Mouse (Mus musculus) limb, embryonic 13.5 days (tissue): ENCODE measurements at regions not wholly inside any gene's neighbourhood (a gene's known extent, or its start where the extent isn't known, plus 50 kb on each side); places are given as distances from the start of the nearest gene placed in this dataset.

Experiments used
- ATAC-seq: fragments of 200-750 bp; cut with Nextera tagmentation; 2 replicates; pipeline ENCODE4 v1.8.0; 2017; ENCODE audit warnings: low read depth, moderate number of reproducible peaks, moderate TSS enrichment; ENCODE audit not compliant: low FRiP score
- H3K27ac ChIP-seq: fragments of 300-500 bp; sonication (generic); 2 replicates; pipeline ENCODE4 v1.5.1; 2015; ENCODE audit warnings: inconsistent platforms, mild to moderate bottlenecking, moderate library complexity
- H3K27me3 ChIP-seq: fragments of 300-500 bp; sonication (generic); 2 replicates; pipeline ENCODE4 v1.6.1; 2015; ENCODE audit warnings: mild to moderate bottlenecking, inconsistent platforms
- H3K36me3 ChIP-seq: fragments of 300-500 bp; sonication (generic); 2 replicates; pipeline ENCODE4 v1.6.1; 2015; ENCODE audit warnings: inconsistent platforms, mild to moderate bottlenecking, moderate library complexity
- H3K4me1 ChIP-seq: fragments of 300-500 bp; sonication (generic); 2 replicates; pipeline ENCODE4 v1.6.1; 2015; ENCODE audit warnings: inconsistent platforms
- H3K4me2 ChIP-seq: fragments of 300-500 bp; sonication (generic); replicated peaks from 2 replicates; pipeline ENCODE4 v1.6.1; 2015; ENCODE audit warnings: inconsistent platforms, mild to moderate bottlenecking, moderate library complexity
- H3K4me3 ChIP-seq: fragments of 300-500 bp; sonication (generic); 2 replicates; pipeline ENCODE4 v1.5.1; 2015; ENCODE audit warnings: moderate library complexity, mild to moderate bottlenecking, inconsistent platforms
- H3K9ac ChIP-seq: fragments of 300-500 bp; sonication (generic); 2 replicates; pipeline ENCODE4 v1.6.1; 2015; ENCODE audit warnings: mild to moderate bottlenecking, inconsistent platforms
- H3K9me3 ChIP-seq: fragments of 300-500 bp; sonication (generic); 2 replicates; pipeline ENCODE4 v1.6.1; 2016; ENCODE audit warnings: inconsistent platforms
- WGBS: fragments of 180-500 bp; shearing (Covaris S2); methylation state at CpG from one replicate; pipeline ENCODE4 v1.1.7; 2015; 5-methylcytosine and 5-hydroxymethylcytosine counted together

- 70% methylated on average over 11 of the region's 11 CpGs for WGBS
- no peak overlapping the region for H3K27ac ChIP-seq
- no peak for ATAC-seq
- H3K36me3 ChIP-seq: no peaks in the 10 kb centered on the region
- H3K4me1 ChIP-seq: peaks cover 13% of the 10 kb centered on the region
- H3K4me3 ChIP-seq: no peak overlapping the region
- H3K9ac ChIP-seq: no peak overlapping the region
- 0 out of 2 replicates have a peak, but pooled peaks cover 4% of the 10 kb centered on the region for H3K27me3 ChIP-seq
- no peaks in the 10 kb centered on the region for H3K9me3 ChIP-seq
- no peak overlapping the region for H3K4me2 ChIP-seq
These were observed 102.3 kb upstream of the Lhx1 start for GRCm38 (mm10) chr11:84627685-84628084.

DNA sequence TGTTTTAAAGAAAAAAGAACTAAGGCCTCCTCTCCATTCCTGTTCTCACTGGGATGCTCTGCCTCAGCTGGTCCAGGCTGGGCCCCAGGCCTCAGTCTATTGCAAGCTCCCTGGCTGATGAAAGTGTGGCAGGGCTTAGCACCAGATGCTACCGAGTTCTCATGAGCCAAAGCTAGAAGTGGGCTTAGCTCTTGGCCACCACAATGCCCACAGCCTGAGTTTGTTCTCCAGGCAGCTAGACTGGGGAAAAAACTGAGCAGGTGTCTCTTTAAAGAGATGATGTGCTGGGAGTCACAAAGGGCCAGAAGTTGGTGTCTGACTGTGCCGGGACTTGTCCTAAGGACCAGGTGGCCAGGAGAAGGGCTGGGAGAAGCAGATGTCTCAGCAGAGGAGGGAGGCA, 101.9 kb upstream of the Lhx1 start:
- Histone ChIP-seq H3K27ac (no peak overlapping the region), H3K4me3 (no peak overlapping the region), H3K4me2 (no peak overlapping the region), H3K9ac (no peak overlapping the region), H3K9me3 (no peaks in the 10 kb centered on the region), H3K27me3 (0 out of 2 replicates have a peak, but pooled peaks cover 4% of the 10 kb centered on the region), H3K36me3 (no peaks in the 10 kb centered on the region), H3K4me1 (peaks cover 13% of the 10 kb centered on the region)
- WGBS: 59% methylated on average over 2 of the region's 2 CpGs
- no peak for ATAC-seq

- H3K27me3 ChIP-seq: no peaks in the 10 kb centered on the region
- peaks cover 13% of the 10 kb centered on the region for H3K4me1 ChIP-seq
- WGBS: 2% methylated on average over 5 of the region's 5 CpGs
- no peak overlapping the region for H3K4me3 ChIP-seq
- no peaks in the 10 kb centered on the region for H3K36me3 ChIP-seq
- H3K27ac ChIP-seq: no peak overlapping the region
- no peak overlapping the region for H3K9ac ChIP-seq
- ATAC-seq: no peak
- H3K4me2 ChIP-seq: no peak overlapping the region
- H3K9me3 ChIP-seq: no peaks in the 10 kb centered on the region
These were observed 98.8 kb upstream of the Lhx1 start for GRCm38 (mm10) chr11:84624100-84624499.

DNA sequence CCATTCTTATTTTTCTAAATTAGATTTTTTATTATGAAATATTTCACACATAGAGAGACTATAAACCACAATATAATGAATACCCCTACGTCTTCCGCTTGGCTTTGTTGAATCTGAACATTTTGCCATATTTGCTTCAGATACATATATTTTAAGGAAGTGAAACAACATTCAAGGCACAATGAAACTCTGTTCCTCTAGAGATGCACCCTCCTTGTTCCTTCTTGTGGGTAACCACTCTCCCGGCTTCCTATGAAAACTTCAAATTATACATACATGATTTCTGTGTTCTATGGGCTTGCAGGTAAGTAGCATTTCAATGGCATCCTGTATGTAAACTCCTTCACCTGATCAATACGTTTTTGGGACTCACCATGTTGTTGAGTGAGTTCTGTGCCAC, 94.4 kb upstream of the Lhx1 start:
- H3K4me1 ChIP-seq: 0 out of 2 replicates have a peak, but pooled peaks cover under 1% of the 10 kb centered on the region
- no peak overlapping the region for H3K4me2 ChIP-seq
- WGBS: 87% methylated on average over 4 of the region's 4 CpGs
- no peaks in the 10 kb centered on the region for H3K27me3 ChIP-seq
- H3K36me3 ChIP-seq: no peaks in the 10 kb centered on the region
- H3K9ac ChIP-seq: no peak overlapping the region
- no peaks in the 10 kb centered on the region for H3K9me3 ChIP-seq
- H3K4me3 ChIP-seq: no peak overlapping the region
- ATAC-seq: no peak
- no peak overlapping the region for H3K27ac ChIP-seq

DNA sequence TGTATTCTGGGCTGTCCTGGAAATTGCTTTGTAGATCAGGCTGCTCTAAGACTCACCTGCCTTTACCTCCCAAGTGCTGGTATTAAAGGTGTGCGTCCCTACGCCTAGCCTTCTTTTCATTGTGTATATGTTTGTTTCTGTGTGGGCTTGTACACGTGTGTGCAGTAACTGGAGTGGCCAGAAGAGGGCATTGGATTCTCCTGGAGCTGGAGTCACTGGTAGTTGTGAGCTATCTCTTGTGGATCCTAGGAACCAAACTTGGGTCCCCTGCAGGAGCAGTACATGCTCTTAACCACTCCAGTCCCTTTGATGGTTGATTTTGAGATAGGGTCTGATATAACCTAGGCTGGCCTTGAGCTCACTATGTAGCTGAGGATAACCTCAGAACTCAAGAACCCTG, 93.2 kb upstream of the Lhx1 start:
- WGBS: 87% methylated on average over 3 of the region's 3 CpGs
- Histone ChIP-seq H3K4me1 (no peaks in the 10 kb centered on the region), H3K27ac (no peak overlapping the region), H3K9ac (no peak overlapping the region), H3K4me2 (no peak overlapping the region), H3K9me3 (no peaks in the 10 kb centered on the region), H3K36me3 (no peaks in the 10 kb centered on the region), H3K4me3 (no peak overlapping the region), H3K27me3 (no peaks in the 10 kb centered on the region)
- ATAC-seq: no peak

DNA sequence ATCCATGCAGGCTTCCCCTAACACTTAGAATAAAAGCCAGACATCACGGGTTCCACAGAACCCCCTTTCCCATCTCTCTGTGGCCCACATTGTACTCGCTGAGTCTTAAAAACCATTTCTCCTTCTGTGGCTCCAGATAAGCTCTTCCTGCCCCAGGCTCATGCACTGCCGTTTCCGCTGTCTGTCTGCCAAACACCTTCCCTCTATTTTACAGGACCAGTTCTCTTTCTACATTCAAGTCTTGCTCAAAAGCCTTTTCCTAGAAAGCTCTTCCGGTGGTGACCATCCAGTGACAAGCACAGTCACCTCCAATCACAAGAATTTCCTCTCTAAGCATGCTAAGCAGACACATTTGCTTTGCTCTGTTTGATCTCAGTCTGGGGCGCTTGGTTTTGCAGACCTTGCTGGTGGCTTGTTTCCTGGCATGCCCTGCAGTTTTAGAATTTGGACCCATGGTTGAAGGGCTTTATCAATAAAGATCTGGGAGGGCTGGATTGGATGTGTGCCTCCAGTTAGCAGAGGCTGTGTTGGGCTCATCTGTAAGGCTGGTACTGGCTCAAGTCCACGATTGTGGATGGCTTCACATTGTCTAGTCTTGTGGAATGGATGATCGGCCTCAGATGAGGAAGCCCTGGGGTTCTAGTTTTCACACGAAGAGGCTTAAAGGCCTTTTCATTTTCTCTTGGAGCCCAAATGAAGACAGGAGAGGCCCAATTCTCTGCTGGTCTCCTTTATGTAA, 87.8 kb upstream of the Lhx1 start:
- H3K4me1 ChIP-seq: no peaks in the 10 kb centered on the region
- no peak for ATAC-seq
- H3K9me3 ChIP-seq: no peaks in the 10 kb centered on the region
- no peak overlapping the region for H3K4me3 ChIP-seq
- WGBS: 68% methylated on average over 9 of the region's 9 CpGs
- H3K27ac ChIP-seq: no peak overlapping the region
- no peaks in the 10 kb centered on the region for H3K36me3 ChIP-seq
- H3K27me3 ChIP-seq: peaks cover 12% of the 10 kb centered on the region; the same call in 1 of the 2 replicates
- no peak overlapping the region for H3K4me2 ChIP-seq
- H3K9ac ChIP-seq: no peak overlapping the region

GRCm38 (mm10) chr11:84611625-84611879, 86.2 kb upstream of the Lhx1 start:
- Histone ChIP-seq H3K27ac (no peak overlapping the region), H3K9me3 (no peaks in the 10 kb centered on the region), H3K9ac (no peak overlapping the region), H3K4me1 (no peaks in the 10 kb centered on the region), H3K4me2 (no peak overlapping the region), H3K4me3 (no peak overlapping the region), H3K36me3 (no peaks in the 10 kb centered on the region), H3K27me3 (peaks cover 26% of the 10 kb centered on the region)
- ATAC-seq: no peak
- WGBS: 45% methylated on average over 4 of the region's 4 CpGs

DNA sequence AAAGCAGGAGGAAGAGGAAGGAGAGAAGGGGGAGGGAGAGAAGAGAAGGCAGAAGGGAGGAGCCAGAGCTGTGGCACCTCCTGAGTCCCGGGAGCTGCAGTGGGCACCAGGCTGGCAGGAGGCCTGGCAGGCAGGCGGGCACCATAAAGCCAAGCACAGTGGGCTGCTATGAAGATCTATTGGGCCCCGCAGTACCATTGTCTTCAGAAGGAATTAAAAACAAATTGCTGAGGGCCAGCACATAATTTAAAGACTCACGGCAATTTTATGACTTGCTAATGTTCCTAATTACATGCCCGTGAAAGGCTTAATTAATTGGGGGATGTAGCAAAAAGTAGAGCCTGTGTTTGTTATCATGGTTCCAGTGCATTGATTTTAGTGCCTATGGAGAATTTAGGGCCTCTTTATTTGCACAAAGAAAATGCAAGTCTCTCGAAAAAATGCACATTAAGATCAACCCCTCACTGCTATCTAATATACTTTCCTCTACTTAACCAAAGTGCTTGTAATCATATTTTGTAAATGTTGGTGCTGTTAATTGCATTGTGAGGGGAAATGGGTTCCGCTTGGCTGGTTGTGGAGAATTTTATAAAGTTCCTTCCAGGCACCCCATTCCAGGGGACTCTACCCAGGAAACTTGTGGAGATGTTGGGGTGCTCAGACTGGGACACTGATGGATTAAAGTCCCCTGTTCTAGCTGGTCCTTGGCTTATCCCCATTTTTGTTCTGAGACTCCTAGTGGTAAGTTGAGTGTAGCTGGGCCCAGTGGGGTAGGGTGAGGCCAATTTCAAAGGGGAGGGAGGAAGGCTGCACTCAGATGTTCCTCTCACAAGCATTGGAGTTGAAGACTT, 85.7 kb upstream of the Lhx1 start:
- Histone ChIP-seq H3K27me3 (peaks cover 31% of the 10 kb centered on the region), H3K4me3 (no peak overlapping the region), H3K4me1 (no peaks in the 10 kb centered on the region), H3K27ac (no peak overlapping the region), H3K9me3 (no peaks in the 10 kb centered on the region), H3K9ac (no peak overlapping the region), H3K36me3 (no peaks in the 10 kb centered on the region), H3K4me2 (no peak overlapping the region)
- ATAC-seq: no peak
- WGBS: 29% methylated on average over 7 of the region's 7 CpGs

GRCm38 (mm10) chr11:84604781-84605180, 79.4 kb upstream of the Lhx1 start:
- H3K4me1 ChIP-seq: peaks cover 9% of the 10 kb centered on the region
- H3K4me2 ChIP-seq: no peak overlapping the region
- H3K9ac ChIP-seq: no peak overlapping the region
- 2% methylated on average over 6 of the region's 6 CpGs for WGBS
- H3K4me3 ChIP-seq: no peak overlapping the region
- H3K27me3 ChIP-seq: peaks cover 49% of the 10 kb centered on the region
- no peaks in the 10 kb centered on the region for H3K36me3 ChIP-seq
- H3K9me3 ChIP-seq: no peaks in the 10 kb centered on the region
- no peak for ATAC-seq
- H3K27ac ChIP-seq: no peak overlapping the region

DNA sequence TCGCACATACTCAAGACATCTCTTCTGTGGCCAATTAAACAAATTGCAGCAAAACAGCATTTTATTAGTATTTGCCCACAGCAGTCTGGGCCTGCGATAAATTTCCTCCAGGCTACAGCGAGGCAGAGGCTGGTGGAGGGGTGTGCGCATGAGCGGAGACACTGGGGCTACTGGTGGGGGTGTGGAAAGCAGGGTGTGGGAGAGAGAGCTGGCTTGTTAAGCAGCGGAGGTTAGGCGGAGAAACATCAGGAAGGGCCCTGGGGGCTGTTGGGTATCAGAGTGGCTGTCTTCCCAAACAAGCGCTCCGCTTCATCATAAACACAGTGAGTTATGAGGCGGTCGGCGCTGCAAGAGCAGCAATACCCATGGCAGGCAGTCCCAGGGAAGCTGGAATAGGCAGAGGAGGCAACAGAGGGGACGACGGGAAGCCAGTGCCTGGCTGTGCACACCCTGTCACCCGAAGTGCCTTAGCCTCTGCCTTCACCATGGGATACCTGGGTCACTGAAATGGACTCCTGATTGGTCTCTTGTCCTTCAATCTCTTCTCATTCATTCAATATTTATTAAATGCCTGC, 74.0 kb upstream of the Lhx1 start:
- no peaks in the 10 kb centered on the region for H3K36me3 ChIP-seq
- H3K4me1 ChIP-seq: peaks cover 49% of the 10 kb centered on the region
- H3K9me3 ChIP-seq: no peaks in the 10 kb centered on the region
- H3K27me3 ChIP-seq: peaks cover 33% of the 10 kb centered on the region
- no peak overlapping the region for H3K27ac ChIP-seq
- H3K4me3 ChIP-seq: peak overlapping the region; percentile 24
- peak; percentile 57; the same call in 1 of the 2 replicates for ATAC-seq
- 0 out of 2 replicates have a peak overlapping the region, but pooled peaks have one; percentile 31 for H3K9ac ChIP-seq
- WGBS: 15% methylated on average over 15 of the region's 15 CpGs
- H3K4me2 ChIP-seq: peak overlapping the region; percentile 60

DNA sequence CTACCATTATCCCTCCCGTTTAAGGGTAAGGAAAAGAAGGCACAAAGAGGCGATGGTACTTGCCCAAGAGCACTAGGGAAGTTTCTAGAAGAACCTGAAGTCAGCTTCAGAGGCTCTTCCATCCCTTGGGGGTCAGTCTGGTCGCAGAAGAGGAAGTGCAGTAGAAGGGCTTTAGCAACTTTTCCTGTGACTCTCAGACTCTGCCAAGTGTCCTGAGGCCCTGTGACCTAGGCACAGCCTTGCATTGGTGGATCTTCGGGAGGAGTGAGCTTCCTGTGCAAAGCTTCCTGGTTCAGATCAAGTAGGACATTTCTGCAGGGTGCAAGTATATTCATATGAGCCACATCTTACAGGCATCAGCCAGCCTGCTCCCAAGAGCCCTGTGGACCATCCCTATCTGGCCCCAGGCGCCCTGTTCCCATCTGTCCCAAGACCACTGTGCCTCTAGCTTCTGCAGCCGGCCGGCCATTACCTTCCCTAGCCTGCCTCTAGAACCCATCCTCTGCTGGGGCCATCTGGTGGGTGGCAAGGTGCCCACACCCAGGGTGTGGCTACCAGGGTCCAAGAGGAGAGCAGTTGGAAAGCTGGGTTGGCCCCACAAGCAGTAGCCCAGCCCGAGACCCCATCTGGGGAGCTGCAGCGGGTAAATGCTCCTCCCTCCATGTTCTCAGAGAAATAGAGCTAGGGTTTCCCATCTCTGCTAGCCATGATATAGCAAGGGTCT, 72.4 kb upstream of the Lhx1 start:
- no peak overlapping the region for H3K9ac ChIP-seq

More for the DNA sequence above, 72.4 kb upstream of the Lhx1 start:
- no peak overlapping the region for H3K4me2 ChIP-seq
- H3K36me3 ChIP-seq: no peaks in the 10 kb centered on the region
- 80% methylated on average over 9 of the region's 9 CpGs for WGBS
- no peak overlapping the region for H3K4me3 ChIP-seq
- ATAC-seq: no peak
- no peak overlapping the region for H3K27ac ChIP-seq
- H3K4me1 ChIP-seq: peaks cover 48% of the 10 kb centered on the region
- H3K9me3 ChIP-seq: no peaks in the 10 kb centered on the region
- H3K27me3 ChIP-seq: peaks cover 39% of the 10 kb centered on the region
